Mouse (Mus musculus) embryonic fibroblast, embryonic 13.5 days (primary cell): Measurements from ENCODE around the gene Gucy2g. TPM values are rescaled to one million over a fixed set of nuclear protein-coding genes. Genes with fewer than 3 reads are reported as not detected.

ENCODE experiments used
- H3K27ac ChIP-seq: 2 replicates; pipeline ENCODE4 v1.5.1; 2012; ENCODE audit warnings: low read length, control low read depth, inconsistent platforms; ENCODE audit not compliant: insufficient read depth
- H3K4me1 ChIP-seq: 2 replicates; pipeline ENCODE4 v1.6.1; 2011; ENCODE audit warnings: low read length; ENCODE audit not compliant: control insufficient read depth, insufficient read depth
- H3K4me3 ChIP-seq: 2 replicates; pipeline ENCODE4 v1.5.1; 2011; ENCODE audit warnings: mild to moderate bottlenecking, control low read depth, low read length; ENCODE audit not compliant: insufficient read depth
- CTCF ChIP-seq: IDR thresholded peaks from 2 replicates; pipeline ENCODE4 v1.5.1; 2011; ENCODE audit warnings: mild to moderate bottlenecking, control low read depth, low read length, moderate library complexity, borderline replicate concordance; ENCODE audit not compliant: insufficient read depth
- POLR2A ChIP-seq: IDR thresholded peaks from 2 replicates; pipeline ENCODE4 v1.6.1; 2011; ENCODE audit warnings: low read depth, mild to moderate bottlenecking, control low read depth, low read length, moderate library complexity
- polyA plus RNA-seq: library from polyadenylated mRNA; stranded (reverse); fragments of >200 nt; gene quantifications from 2 replicates; pipeline ENCODE4 v1.2.4, GENCODE M21; 2011; ENCODE audit warnings: low read depth; ENCODE audit not compliant: missing spikeins, insufficient read length

Gene Gucy2g
- polyA plus RNA-seq, 1 experiment: not detected

GRCm38 (mm10) chr19:55266786-55267185, 25.8 kb upstream of the Gucy2g start:
- no peak for TF ChIP-seq POLR2A
- no peak for TF ChIP-seq CTCF
- no peak overlapping the region for H3K4me3 ChIP-seq
- no peak overlapping the region for H3K27ac ChIP-seq

GRCm38 (mm10) chr19:55265269-55265668, 24.2 kb upstream of the Gucy2g start:
- Histone ChIP-seq H3K4me3 (no peak overlapping the region), H3K4me1 (no peaks in the 10 kb centered on the region), H3K27ac (no peak overlapping the region)
- no peak for TF ChIP-seq CTCF
- no peak for TF ChIP-seq POLR2A

More at GRCm38 (mm10) chr19:55266786-55267185, 25.8 kb upstream of the Gucy2g start:
- no peaks in the 10 kb centered on the region for H3K4me1 ChIP-seq

GRCm38 (mm10) chr19:55260389-55261184, 19.6 kb upstream of the Gucy2g start:
- TF ChIP-seq POLR2A: no peak
- TF ChIP-seq CTCF: no peak
- peaks cover 8% of the 10 kb centered on the region for H3K4me1 ChIP-seq
- no peak overlapping the region for H3K4me3 ChIP-seq
- H3K27ac ChIP-seq: no peak overlapping the region

- H3K4me3 ChIP-seq: no peak overlapping the region
- H3K4me1 ChIP-seq: peaks cover 8% of the 10 kb centered on the region
- no peak overlapping the region for H3K27ac ChIP-seq
- TF ChIP-seq POLR2A (no peak), CTCF (no peak)
Observed at GRCm38 (mm10) chr19:55258514-55258913, 17.5 kb upstream of the Gucy2g start.

GRCm38 (mm10) chr19:55257656-55258375, 16.8 kb upstream of the Gucy2g start:
- Histone ChIP-seq H3K4me3 (no peak overlapping the region), H3K4me1 (peaks cover 8% of the 10 kb centered on the region), H3K27ac (no peak overlapping the region)
- TF ChIP-seq CTCF (no peak), POLR2A (no peak)

- H3K4me1 ChIP-seq: peaks cover 8% of the 10 kb centered on the region
- TF ChIP-seq CTCF (no peak), POLR2A (no peak)
- H3K27ac ChIP-seq: no peak overlapping the region
- no peak overlapping the region for H3K4me3 ChIP-seq
Observed at GRCm38 (mm10) chr19:55256156-55256555, 15.1 kb upstream of the Gucy2g start.

GRCm38 (mm10) chr19:55254513-55255016, 13.5 kb upstream of the Gucy2g start:
- TF ChIP-seq CTCF: no peak
- TF ChIP-seq POLR2A: no peak
- Histone ChIP-seq H3K27ac (no peak overlapping the region; the same call in 1 of the 2 replicates), H3K4me1 (peaks cover 8% of the 10 kb centered on the region), H3K4me3 (peak overlapping the region; percentile 50)

GRCm38 (mm10) chr19:55253570-55254441, 12.8 kb upstream of the Gucy2g start:
- TF ChIP-seq CTCF (no peak), POLR2A (peak; percentile 58)
- peaks cover 8% of the 10 kb centered on the region for H3K4me1 ChIP-seq
- H3K4me3 ChIP-seq: peak overlapping the region; percentile 50
- peak overlapping the region; percentile 35 for H3K27ac ChIP-seq

- TF ChIP-seq CTCF (no peak), POLR2A (no peak)
- Histone ChIP-seq H3K4me3 (peak overlapping the region; percentile 50), H3K4me1 (peaks cover 8% of the 10 kb centered on the region), H3K27ac (peak overlapping the region; percentile 35; the same call in 1 of the 2 replicates)
Observed at GRCm38 (mm10) chr19:55253239-55253569, 12.2 kb upstream of the Gucy2g start.
